Mouse (Mus musculus): ENCODE data around the gene Sgcg. TPM values are rescaled to one million over a fixed set of nuclear protein-coding genes. Genes with fewer than 3 reads are reported as not detected.
A peak's percentile ranks its signal among the peaks of the same experiment; 100 is the strongest.

Sgcg gene
- polyA plus RNA-seq, 1 experiment from 2014 or later, result 2.6 TPM

- peak overlapping the region; percentile 95 for H3K27ac ChIP-seq (ENCODE audit: low read depth, low read length)
- no peaks in the 10 kb centered on the region for H3K27me3 ChIP-seq (ENCODE audit: control insufficient read depth, insufficient read depth, low read length)
- under 1% methylated on average over 37 of the region's 37 CpGs for WGBS (ENCODE audit: insufficient replicate concordance)
- H3K4me1 ChIP-seq (ENCODE audit: control insufficient read depth, insufficient read depth, low read length), result peaks cover 6% of the 10 kb centered on the region; the same call in 1 of the 2 replicates
- peak overlapping the region; percentile 71 for H3K4me2 ChIP-seq
- no peaks in the 10 kb centered on the region for H3K9me3 ChIP-seq (replicated peaks; ENCODE audit: control insufficient read depth, low read length)
- peak; percentile 41 for ATAC-seq (replicated peaks; ENCODE audit: insufficient number of reproducible peaks, low FRiP score, low TSS enrichment)
- H3K9ac ChIP-seq (ENCODE audit: low read depth, low read length), result peak overlapping the region; percentile 94
- no peaks in the 10 kb centered on the region for H3K36me3 ChIP-seq (ENCODE audit: control insufficient read depth, insufficient read depth, low read length)
- H3K4me3 ChIP-seq (ENCODE audit: low read depth, low read length), result peak overlapping the region; percentile 68
Measured at GRCm38 (mm10) chr14:61173229-61173628, 85.1 kb downstream of the Sgcg start.

GRCm38 (mm10) chr14:61172548-61173158, 85.6 kb downstream of the Sgcg start:
- no peaks in the 10 kb centered on the region for H3K9me3 ChIP-seq (replicated peaks; ENCODE audit: control insufficient read depth, low read length)
- H3K9ac ChIP-seq (ENCODE audit: low read depth, low read length), result peak overlapping the region; percentile 94
- H3K4me1 ChIP-seq (ENCODE audit: control insufficient read depth, insufficient read depth, low read length), result peaks cover 6% of the 10 kb centered on the region; the same call in 1 of the 2 replicates
- no peaks in the 10 kb centered on the region for H3K27me3 ChIP-seq (ENCODE audit: control insufficient read depth, insufficient read depth, low read length)
- H3K4me3 ChIP-seq (ENCODE audit: low read depth, low read length), result peak overlapping the region; percentile 68
- 0% methylated on average over 45 of the region's 52 CpGs for WGBS (ENCODE audit: insufficient replicate concordance)
- H3K27ac ChIP-seq (ENCODE audit: low read depth, low read length), result peak overlapping the region; percentile 95
- peak overlapping the region; percentile 71 for H3K4me2 ChIP-seq
- no peaks in the 10 kb centered on the region for H3K36me3 ChIP-seq (ENCODE audit: control insufficient read depth, insufficient read depth, low read length)
- peak; percentile 99 for ATAC-seq (replicated peaks; ENCODE audit: insufficient number of reproducible peaks, low FRiP score, low TSS enrichment)

GRCm38 (mm10) chr14:61171261-61171970, 86.9 kb downstream of the Sgcg start:
- Histone ChIP-seq H3K9ac (ENCODE audit: low read depth, low read length) (no peak overlapping the region), H3K36me3 (ENCODE audit: control insufficient read depth, insufficient read depth, low read length) (no peaks in the 10 kb centered on the region), H3K4me2 (no peak overlapping the region), H3K27ac (ENCODE audit: low read depth, low read length) (no peak overlapping the region), H3K4me1 (ENCODE audit: control insufficient read depth, insufficient read depth, low read length) (peaks cover 6% of the 10 kb centered on the region; the same call in 1 of the 2 replicates), H3K9me3 (replicated peaks; ENCODE audit: control insufficient read depth, low read length) (no peaks in the 10 kb centered on the region), H3K4me3 (ENCODE audit: low read depth, low read length) (no peak overlapping the region), H3K27me3 (ENCODE audit: control insufficient read depth, insufficient read depth, low read length) (no peaks in the 10 kb centered on the region)
- 79% methylated on average over 5 of the region's 5 CpGs for WGBS (ENCODE audit: insufficient replicate concordance)
- no peak for ATAC-seq (replicated peaks; ENCODE audit: insufficient number of reproducible peaks, low FRiP score, low TSS enrichment)

Other genes with a start within 250 kb of the Sgcg start
- 29.6 and 30.1 TPM in 2 replicates for gene Tnfrsf19, start 212.0 kb downstream of the Sgcg start, polyA plus RNA-seq (2014; fragmentation: Nextera tagmentation; extraction: Ambion mirVana)
- 4.2 and 5.0 TPM in 2 replicates for gene Sacs, start 120.0 kb downstream of the Sgcg start, polyA plus RNA-seq (2014; fragmentation: Nextera tagmentation; extraction: Ambion mirVana)
- 0.14 and 0.73 TPM in 2 replicates for gene Arl11, start 51.3 kb upstream of the Sgcg start, polyA plus RNA-seq (2014; fragmentation: Nextera tagmentation; extraction: Ambion mirVana)
- gene Ebpl, start 101.9 kb upstream of the Sgcg start, polyA plus RNA-seq (2014; fragmentation: Nextera tagmentation; extraction: Ambion mirVana), result 6.4 and 7.5 TPM in 2 replicates
- gene Kpna3, start 181.4 kb upstream of the Sgcg start, polyA plus RNA-seq (2014; fragmentation: Nextera tagmentation; extraction: Ambion mirVana), result 43.7 and 48.9 TPM in 2 replicates

All from heart, embryonic 11.5 days (tissue).